Mouse (Mus musculus) T-helper 1 cell (primary cell): ENCODE measurements at regions not wholly inside any gene's neighbourhood (a gene's known extent, or its start where the extent isn't known, plus 50 kb on each side); places are given as distances from the start of the nearest gene placed in this dataset.

Source experiments
- in situ Hi-C: fragments of 300-600 bp; cut with MboI, MseI; formaldehyde crosslinking; loops from one replicate; pipeline ENCODE4 v1.15.1; 2025; ENCODE audit warnings: high pct_unique_total_duplicates

- in situ Hi-C loops, result no loop called here
These were observed 628.0 kb downstream of the Cdh9 start for GRCm38 (mm10) chr15:17356586-17356985.

- in situ Hi-C loops, result no loop called here
These were observed 628.7 kb downstream of the Cdh9 start for GRCm38 (mm10) chr15:17357083-17357774.

DNA sequence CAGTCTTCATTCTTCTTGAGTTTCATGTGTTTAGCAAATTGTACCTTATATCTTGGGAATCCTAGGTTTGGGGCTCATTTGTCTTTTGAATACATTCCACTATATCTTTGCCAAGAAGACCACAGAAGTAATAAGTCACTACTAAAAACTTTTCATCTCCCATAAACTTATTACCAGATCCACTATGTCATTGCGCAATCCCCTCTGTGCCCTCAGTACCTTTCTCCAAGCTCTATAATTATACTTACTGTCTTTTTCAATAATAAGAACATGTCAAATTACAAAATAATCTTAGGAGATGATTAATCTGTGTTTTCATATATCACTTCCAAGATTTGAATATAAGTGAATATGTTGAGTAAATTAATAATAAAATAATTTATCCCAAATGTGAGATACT, 676.1 kb downstream of the Cdh9 start:
- in situ Hi-C loops, result no loop called here

DNA sequence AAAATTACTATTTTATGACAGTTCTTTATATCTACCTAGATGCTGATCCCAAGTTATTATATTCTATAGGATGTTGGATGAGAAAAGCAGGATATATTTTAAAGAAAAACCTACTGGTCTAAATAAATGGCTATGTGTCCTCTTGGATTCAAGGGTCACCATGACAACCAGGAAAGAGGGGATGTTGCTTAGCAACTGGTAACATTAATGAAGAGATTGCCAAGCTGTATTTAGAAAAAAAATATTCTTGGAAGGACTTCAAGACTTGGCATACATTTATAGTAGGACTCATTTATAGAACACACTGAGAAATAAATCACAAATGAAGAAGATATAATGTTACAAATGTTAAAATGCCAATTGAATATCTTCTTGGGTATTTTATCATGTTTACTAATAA, 699.2 kb downstream of the Cdh9 start:
- in situ Hi-C loops, result no loop called here

DNA sequence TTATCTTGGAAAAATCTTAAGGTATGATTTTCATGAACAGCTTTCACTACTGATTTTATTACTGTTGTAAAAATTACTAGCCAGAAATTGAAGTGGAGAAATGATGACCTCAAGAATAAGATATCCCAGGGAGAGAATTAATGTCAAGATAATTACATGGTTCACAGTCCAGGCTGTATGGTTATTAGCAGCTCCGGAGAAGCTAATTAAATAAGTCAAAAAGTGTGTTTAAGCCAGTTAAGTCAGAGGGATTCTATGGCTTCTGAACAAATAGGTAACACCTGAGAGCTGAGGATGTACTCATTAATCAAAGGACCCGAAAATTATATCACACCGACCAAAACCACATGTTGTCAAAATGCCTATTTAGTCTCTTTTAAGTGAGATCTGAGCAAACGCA, 703.3 kb downstream of the Cdh9 start:
- in situ Hi-C loops, result no loop called here

DNA sequence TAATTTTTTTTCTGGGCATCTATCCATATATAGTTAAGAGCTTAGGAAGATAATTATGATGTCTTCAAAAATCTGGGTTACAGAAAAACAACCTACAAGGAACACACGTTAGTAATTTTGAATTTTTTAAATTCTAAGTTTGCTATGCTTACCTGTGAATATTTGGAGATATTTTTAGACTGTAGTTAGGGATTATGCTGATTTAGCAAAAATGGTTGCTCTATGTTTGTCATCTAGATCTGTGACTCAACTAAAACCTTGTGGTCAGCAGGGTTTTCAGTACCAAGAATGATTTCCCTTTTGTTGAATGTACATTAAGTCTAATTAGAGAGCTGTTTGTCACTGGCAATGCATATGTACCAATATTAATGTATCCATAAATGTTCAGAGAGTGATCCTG, 707.3 kb downstream of the Cdh9 start:
- in situ Hi-C loops, result no loop called here

GRCm38 (mm10) chr15:17448218-17448617, 719.7 kb downstream of the Cdh9 start:
- in situ Hi-C loops, result loop anchor here (10.0 kb wide), 1 partner anchor 843 kb away; no protein-coding TSS in a partner anchor

DNA sequence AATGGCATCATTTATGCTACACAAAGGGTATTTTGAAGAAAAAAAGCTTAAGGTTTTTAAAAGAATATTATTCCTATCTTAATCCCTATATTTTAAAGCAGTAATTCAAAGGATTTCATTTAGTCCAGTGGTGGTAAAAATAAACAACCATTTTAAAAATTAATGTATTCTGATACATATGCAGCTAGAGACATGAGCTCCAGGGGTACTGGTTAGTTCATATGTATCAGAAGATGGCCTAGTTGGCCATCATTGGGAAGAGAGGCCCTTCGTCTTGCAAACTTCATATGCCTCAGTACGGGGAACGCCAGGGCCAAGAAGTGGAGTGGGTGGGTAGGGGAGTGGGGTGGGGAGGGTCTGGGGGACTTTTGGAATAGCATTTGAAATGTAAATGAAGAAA, 721.2 kb downstream of the Cdh9 start:
- in situ Hi-C loops, result loop anchor here (10.0 kb wide), 1 partner anchor 845 kb away; no protein-coding TSS in a partner anchor

GRCm38 (mm10) chr15:17467077-17467476, 738.5 kb downstream of the Cdh9 start:
- in situ Hi-C loops, result no loop called here

DNA sequence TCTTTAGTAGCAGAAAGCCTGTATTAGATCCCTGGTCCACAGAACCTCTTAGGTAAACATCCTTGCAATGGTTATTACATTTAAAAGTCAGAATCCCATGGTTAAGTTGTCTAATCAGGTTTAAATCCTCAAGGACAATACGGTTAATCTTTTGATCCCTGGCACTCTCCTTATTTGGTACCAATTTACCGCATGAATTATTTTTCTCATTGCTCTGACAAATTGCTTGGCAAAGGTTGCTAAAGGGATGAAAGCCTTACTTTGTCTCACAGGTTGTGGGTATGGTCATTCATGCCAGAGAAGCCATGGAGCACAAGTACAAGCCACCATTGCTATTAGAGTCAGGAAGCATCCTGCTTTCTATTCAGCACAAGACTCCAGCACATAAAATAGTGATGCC, 765.0 kb downstream of the Cdh9 start:
- in situ Hi-C loops, result no loop called here
